Mouse (Mus musculus): ENCODE results near the gene Sp1.

- TF ChIP-seq CTCF (IDR thresholded peaks at IDR 0.05; ENCODE audit: borderline replicate concordance, insufficient read depth, low read length) (no peak), POLR2A (IDR thresholded peaks at IDR 0.05; ENCODE audit: low read depth, low read length) (no peak)
Measured at GRCm38 (mm10) chr15:102366733-102367344, 39.1 kb upstream of the Sp1 start, which contains the start of gene Sp7.
